Mouse (Mus musculus): ENCODE measurements at regions not wholly inside any gene's neighbourhood (a gene's known extent, or its start where the extent isn't known, plus 50 kb on each side); places are given as distances from the start of the nearest gene placed in this dataset.

DNA sequence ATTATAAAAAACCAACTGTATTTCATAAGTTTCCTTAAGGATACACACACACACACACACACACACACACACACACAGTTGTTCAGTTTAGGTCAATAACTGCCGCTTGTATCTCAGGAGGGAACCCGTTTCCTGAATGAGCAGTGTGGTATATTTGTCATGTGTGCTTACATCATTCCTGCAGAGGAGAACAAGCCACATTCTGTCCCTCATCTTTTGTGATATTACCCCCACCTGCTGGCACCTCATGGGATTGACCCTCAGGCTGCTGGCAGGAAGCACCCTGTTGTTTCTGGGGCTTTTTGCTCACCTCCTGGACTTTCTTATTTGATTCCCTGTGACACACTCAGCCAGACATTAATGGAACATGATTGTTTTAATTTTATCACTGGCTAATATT lies 66.4 kb upstream of the Htr1a start:
- no peak overlapping the region for H3K4me3 ChIP-seq (ENCODE audit: insufficient read depth, low read length)
- H3K27ac ChIP-seq (ENCODE audit: insufficient read depth, low read depth, low read length): no peak overlapping the region
- TF ChIP-seq POLR2A (IDR thresholded peaks at IDR 0.05; ENCODE audit: borderline replicate concordance, low read depth, low read length) (no peak), CTCF (IDR thresholded peaks at IDR 0.05; ENCODE audit: low read depth, low read length) (peak; percentile 64)
- peaks cover 21% of the 10 kb centered on the region for H3K4me1 ChIP-seq (ENCODE audit: control insufficient read depth, insufficient read depth, low read length)

DNA sequence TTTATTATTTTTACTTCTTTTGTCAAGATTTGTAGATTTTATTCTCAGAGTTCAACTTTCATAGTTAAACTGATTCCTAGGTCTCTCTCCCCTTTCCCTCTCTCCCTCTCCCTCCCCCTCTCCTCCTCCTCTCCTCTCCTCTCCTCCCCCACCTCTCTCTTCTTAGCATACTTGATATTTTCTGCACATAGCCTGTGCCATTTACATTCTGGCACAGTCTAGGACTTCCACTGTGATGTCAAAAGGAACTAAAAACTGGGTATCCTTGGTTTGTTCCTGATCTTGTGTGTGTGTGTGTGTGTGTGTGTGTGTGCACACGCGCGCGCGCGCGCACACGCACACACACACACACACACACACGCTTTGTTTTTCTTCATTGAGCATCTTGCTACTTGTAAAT lies 64.9 kb upstream of the Htr1a start:
- TF ChIP-seq CTCF (IDR thresholded peaks at IDR 0.05; ENCODE audit: low read depth, low read length): no peak
- TF ChIP-seq POLR2A (IDR thresholded peaks at IDR 0.05; ENCODE audit: borderline replicate concordance, low read depth, low read length): no peak
- no peak overlapping the region for H3K4me3 ChIP-seq (ENCODE audit: insufficient read depth, low read length)

DNA sequence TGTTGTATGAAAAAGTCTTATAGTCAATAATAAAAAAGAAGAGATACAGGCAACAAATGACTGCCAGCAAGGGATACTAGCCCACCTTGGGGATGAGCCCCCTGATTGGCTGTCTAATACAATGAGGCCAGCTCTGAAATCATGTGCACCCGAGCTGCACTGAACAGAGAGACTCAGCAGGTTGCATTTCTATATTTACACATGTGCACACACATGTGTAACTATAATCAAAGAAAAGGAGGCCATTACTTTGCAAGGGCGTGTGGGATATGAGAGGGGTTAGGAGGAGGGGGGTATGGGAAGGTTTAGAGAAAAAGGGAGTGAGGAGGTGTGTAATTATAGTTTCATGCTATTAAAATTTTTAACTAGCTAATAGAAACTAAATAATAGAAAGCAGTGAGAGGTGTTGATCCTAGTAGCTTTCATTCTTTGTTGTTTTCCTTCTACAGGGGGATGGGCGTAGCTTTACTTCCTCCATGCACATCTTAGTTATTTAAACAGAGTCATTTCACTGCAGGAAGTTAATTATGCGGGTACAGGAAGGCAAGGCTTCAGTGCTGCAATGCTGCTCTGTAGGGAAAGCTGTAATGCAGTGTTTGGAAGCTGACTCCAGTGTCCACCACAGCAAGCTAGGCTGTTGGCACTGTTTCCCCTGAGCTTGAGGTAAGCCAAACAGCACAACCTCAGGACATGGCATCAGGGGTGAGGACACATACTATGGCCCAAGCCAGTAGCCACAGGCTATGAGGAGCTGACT lies 56.2 kb upstream of the Htr1a start:
- H3K4me3 ChIP-seq (ENCODE audit: insufficient read depth, low read length): no peak overlapping the region
- H3K4me1 ChIP-seq (ENCODE audit: control insufficient read depth, insufficient read depth, low read length): peaks cover 5% of the 10 kb centered on the region; the same call in 1 of the 2 replicates
- no peak for TF ChIP-seq POLR2A (IDR thresholded peaks at IDR 0.05; ENCODE audit: borderline replicate concordance, low read depth, low read length)
- no peak for TF ChIP-seq CTCF (IDR thresholded peaks at IDR 0.05; ENCODE audit: low read depth, low read length)
- H3K27ac ChIP-seq (ENCODE audit: insufficient read depth, low read depth, low read length): no peak overlapping the region

More for the DNA sequence above, 64.9 kb upstream of the Htr1a start:
- H3K4me1 ChIP-seq (ENCODE audit: control insufficient read depth, insufficient read depth, low read length): peaks cover 21% of the 10 kb centered on the region
- no peak overlapping the region for H3K27ac ChIP-seq (ENCODE audit: insufficient read depth, low read depth, low read length)

Measured in bone marrow macrophage, adult 2 months (primary cell).